Mouse (Mus musculus) cerebellum, adult 11 months (tissue): ENCODE results near the gene Dap3.
"Not testable (repeated sequence)": the region's sequence is repeated elsewhere in the genome, so short reads cannot be mapped to it uniquely, and the experiment has no call there.

Experiments
- DNase-seq: peaks from one replicate; pipeline ENCODE4 v3.0.0; 2022

Gene Dap3

GRCm38 (mm10) chr3:88912585-88912984, 38.4 kb downstream of the Dap3 start:
- no peak for DNase-seq

- DNase-seq = no peak
These were observed 44.4 kb downstream of the Dap3 start for GRCm38 (mm10) chr3:88906393-88907159.

DNA sequence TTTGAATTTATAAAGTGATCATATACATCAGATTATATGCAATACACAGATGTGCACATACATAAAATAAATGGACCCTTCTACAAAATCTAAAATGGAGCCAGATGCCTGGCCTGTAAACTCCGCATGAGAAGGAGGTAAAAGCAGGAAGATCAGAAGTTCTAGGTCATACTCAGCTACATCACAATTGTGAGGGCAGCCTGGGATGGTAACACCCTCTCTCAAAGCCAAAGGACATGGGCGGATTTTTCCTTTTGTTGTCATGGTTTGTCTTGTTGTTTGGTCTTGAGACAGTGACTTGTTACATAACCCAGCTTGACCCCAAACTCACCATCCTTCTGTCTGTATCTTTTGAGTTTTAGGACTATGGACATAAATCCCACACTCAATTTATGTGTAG, 45.2 kb downstream of the Dap3 start:
- no peak for DNase-seq

DNA sequence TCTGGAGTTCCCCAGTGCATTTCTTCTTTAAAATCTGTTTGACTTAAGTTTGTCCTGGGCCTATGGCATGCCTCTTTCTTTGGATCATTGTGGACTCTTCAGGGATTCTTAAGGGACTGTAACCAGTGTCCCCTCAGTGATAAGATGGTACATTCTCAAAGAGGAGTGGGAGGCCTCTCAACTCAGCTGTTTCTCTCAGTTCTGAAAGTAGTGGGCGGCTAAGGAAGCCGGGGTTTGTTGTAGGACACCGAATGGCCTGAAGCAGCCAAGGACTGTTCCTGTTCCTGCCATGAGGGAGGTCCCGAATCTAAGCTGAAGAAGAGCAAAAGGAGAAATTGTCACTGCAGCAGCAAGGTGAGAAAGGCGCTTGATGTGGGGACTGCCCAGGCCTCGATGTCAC, 45.8 kb downstream of the Dap3 start:
- no peak for DNase-seq

GRCm38 (mm10) chr3:88904803-88905202, 46.2 kb downstream of the Dap3 start:
- DNase-seq = no peak

GRCm38 (mm10) chr3:88893011-88893410, 58.0 kb downstream of the Dap3 start:
- DNase-seq = not testable (repeated sequence)

DNA sequence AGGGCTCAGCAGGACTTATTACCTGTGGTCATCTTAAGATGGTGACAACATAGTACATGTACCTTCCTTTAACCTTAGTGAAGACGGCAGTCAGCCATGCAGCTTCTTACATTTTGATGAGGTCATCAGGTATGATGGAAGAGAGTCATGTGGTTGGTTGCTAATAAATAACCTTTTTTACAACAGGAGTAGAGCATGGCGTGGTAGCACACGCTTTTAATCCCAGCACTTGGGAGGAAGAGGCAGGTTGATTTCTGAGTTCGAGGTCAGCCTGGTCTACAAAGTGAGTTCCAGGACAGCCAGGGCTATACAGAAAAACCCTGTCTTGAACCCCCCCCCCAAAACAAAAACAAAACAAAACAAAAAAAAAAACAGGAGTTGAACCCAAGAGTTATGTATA, 68.4 kb downstream of the Dap3 start:
- not testable (repeated sequence) for DNase-seq
